Mouse (Mus musculus) kidney, postnatal 0 days (tissue): Measurements from ENCODE around the gene Trim54. TPM values are rescaled to one million over a fixed set of nuclear protein-coding genes. Genes with fewer than 3 reads are reported as not detected.

Experiments
- ATAC-seq: fragments of 200-750 bp; cut with Nextera tagmentation; replicated peaks from 2 replicates; pipeline ENCODE4 v1.8.0; 2017; ENCODE audit warnings: low read depth, moderate number of reproducible peaks, moderate TSS enrichment, moderate library complexity; ENCODE audit not compliant: low FRiP score
- DNase-seq: peaks from one replicate; pipeline ENCODE4 v3.0.0-alpha.2; 2016; ENCODE audit warnings: low spot score
- H3K27ac ChIP-seq: fragments of 300-500 bp; sonication (generic); 2 replicates; pipeline ENCODE4 v1.5.1; 2014; ENCODE audit warnings: mild to moderate bottlenecking
- H3K27me3 ChIP-seq: fragments of 300-500 bp; sonication (generic); 2 replicates; pipeline ENCODE4 v1.6.1; 2014; ENCODE audit warnings: low read length, mixed read lengths; ENCODE audit not compliant: insufficient read depth
- H3K36me3 ChIP-seq: fragments of 300-500 bp; sonication (generic); 2 replicates; pipeline ENCODE4 v1.6.1; 2014; ENCODE audit warnings: low read length, mixed read lengths; ENCODE audit not compliant: insufficient read depth
- H3K4me1 ChIP-seq: fragments of 300-500 bp; sonication (generic); replicated peaks from 2 replicates; pipeline ENCODE4 v1.6.1; 2014; ENCODE audit warnings: antibody characterized with exemption, low read length, mixed read lengths; ENCODE audit not compliant: insufficient read depth
- H3K4me2 ChIP-seq: fragments of 300-500 bp; sonication (generic); 2 replicates; pipeline ENCODE4 v1.6.1; 2014; ENCODE audit warnings: mild to moderate bottlenecking, low read length, moderate library complexity, mixed read lengths
- H3K4me3 ChIP-seq: fragments of 300-500 bp; sonication (generic); replicated peaks from 2 replicates; pipeline ENCODE4 v1.5.1; 2014; ENCODE audit warnings: low read depth, low read length
- H3K9ac ChIP-seq: fragments of 300-500 bp; sonication (generic); 2 replicates; pipeline ENCODE4 v1.6.1; 2014; ENCODE audit warnings: low read depth, low read length
- H3K9me3 ChIP-seq: fragments of 300-500 bp; sonication (generic); replicated peaks from 2 replicates; pipeline ENCODE4 v1.6.1; 2016; ENCODE audit warnings: low read length, inconsistent platforms, mixed read lengths
- CTCF ChIP-seq: IDR thresholded peaks from 2 replicates; pipeline ENCODE4 v1.5.1; 2016; ENCODE audit warnings: antibody characterized with exemption, low read depth, mild to moderate bottlenecking, moderate library complexity
- WGBS: fragments of 180-500 bp; shearing (Covaris S2); extraction: QIAGEN DNeasy Blood & Tissue Kit; methylation state at CpG from one replicate; pipeline ENCODE4 v1.1.7; 2014; 5-methylcytosine and 5-hydroxymethylcytosine counted together
- polyA plus RNA-seq: library from polyadenylated mRNA; unstranded; fragments of >200 nt; fragmentation: Nextera tagmentation; extraction: Ambion mirVana; gene quantifications from 2 replicates; pipeline ENCODE4 v1.2.1, GENCODE M21; 2015

The Trim54 gene
- polyA plus RNA-seq, 1 experiment from 2014 or later, result not detected

GRCm38 (mm10) chr5:31094799-31095691 lies 21.5 kb upstream of the Trim54 start:
- DNase-seq, result peak; percentile 46
- ATAC-seq, result no peak
- no peak overlapping the region for H3K27ac ChIP-seq
- under 1% methylated on average over 59 of the region's 59 CpGs for WGBS
- H3K9me3 ChIP-seq, result no peaks in the 10 kb centered on the region
- H3K4me2 ChIP-seq, result peak overlapping the region; percentile 53
- peaks cover 24% of the 10 kb centered on the region for H3K4me1 ChIP-seq
- peaks cover 63% of the 10 kb centered on the region for H3K27me3 ChIP-seq
- H3K4me3 ChIP-seq, result peak overlapping the region; percentile 29
- TF ChIP-seq CTCF, result peak; percentile 17; the same call in 1 of the 2 replicates
- H3K9ac ChIP-seq, result no peak overlapping the region
- no peaks in the 10 kb centered on the region for H3K36me3 ChIP-seq

- Histone ChIP-seq H3K4me1 (peaks cover 24% of the 10 kb centered on the region), H3K27ac (no peak overlapping the region), H3K36me3 (no peaks in the 10 kb centered on the region), H3K9me3 (no peaks in the 10 kb centered on the region), H3K4me3 (peak overlapping the region; percentile 29; the same call in 1 of the 2 replicates), H3K9ac (no peak overlapping the region), H3K4me2 (peak overlapping the region; percentile 53), H3K27me3 (peaks cover 55% of the 10 kb centered on the region)
- TF ChIP-seq CTCF, result no peak
- no peak for DNase-seq
- WGBS, result 20% methylated on average over 11 of the region's 11 CpGs
- no peak for ATAC-seq
These were observed 20.6 kb upstream of the Trim54 start for GRCm38 (mm10) chr5:31095711-31096480.

GRCm38 (mm10) chr5:31105814-31106335 lies 10.6 kb upstream of the Trim54 start, which contains the start of gene Dnajc5g:
Gene Dnajc5g, plus strand, starts transcription at chr5:31106285.
- Histone ChIP-seq H3K4me3 (no peak within 1 kb of the TSS), H3K27ac (no peak within 1 kb of the TSS), H3K9me3 (no peaks in the 10 kb centered on the region), H3K27me3 (no peaks in the 10 kb centered on the region), H3K4me1 (no peaks in the 10 kb centered on the region), H3K4me2 (no peak within 1 kb of the TSS), H3K9ac (no peak within 1 kb of the TSS), H3K36me3 (no peaks in the 10 kb centered on the region)
- no peak for ATAC-seq
- 89% methylated on average over 9 of the region's 9 CpGs for WGBS
- TF ChIP-seq CTCF, result no peak
- DNase-seq, result no peak

GRCm38 (mm10) chr5:31108000-31108490 lies 8.5 kb upstream of the Trim54 start, which contains the start of gene Slc30a3:
Gene Slc30a3, minus strand, starts transcription at chr5:31108237.
- H3K9ac ChIP-seq, result no peak within 1 kb of the TSS
- no peak within 1 kb of the TSS for H3K4me2 ChIP-seq
- no peak within 1 kb of the TSS for H3K27ac ChIP-seq
- H3K36me3 ChIP-seq, result no peaks in the 10 kb centered on the region
- TF ChIP-seq CTCF, result no peak
- H3K27me3 ChIP-seq, result no peaks in the 10 kb centered on the region
- DNase-seq (no peak), ATAC-seq (no peak)
- WGBS, result 91% methylated on average over 18 of the region's 18 CpGs
- no peak within 1 kb of the TSS for H3K4me3 ChIP-seq
- no peaks in the 10 kb centered on the region for H3K9me3 ChIP-seq
- H3K4me1 ChIP-seq, result no peaks in the 10 kb centered on the region

GRCm38 (mm10) chr5:31110781-31111180 lies 5.7 kb upstream of the Trim54 start:
- Histone ChIP-seq H3K36me3 (no peaks in the 10 kb centered on the region), H3K27ac (no peak overlapping the region), H3K27me3 (no peaks in the 10 kb centered on the region), H3K4me2 (no peak overlapping the region), H3K4me1 (no peaks in the 10 kb centered on the region), H3K9ac (no peak overlapping the region), H3K9me3 (no peaks in the 10 kb centered on the region), H3K4me3 (no peak overlapping the region)
- 35% methylated on average over 7 of the region's 7 CpGs for WGBS
- TF ChIP-seq CTCF, result peak; percentile 64
- ATAC-seq, result no peak
- peak; percentile 46 for DNase-seq

GRCm38 (mm10) chr5:31116912-31117311 lies 400 bp downstream of the Trim54 start:
- H3K36me3 ChIP-seq, result no peaks in the 10 kb centered on the region
- no peak overlapping the region for H3K4me2 ChIP-seq
- WGBS, result 26% methylated on average over 10 of the region's 10 CpGs
- H3K4me3 ChIP-seq, result no peak overlapping the region
- no peaks in the 10 kb centered on the region for H3K4me1 ChIP-seq
- TF ChIP-seq CTCF, result no peak
- no peak for DNase-seq
- no peaks in the 10 kb centered on the region for H3K27me3 ChIP-seq
- no peak for ATAC-seq
- no peak overlapping the region for H3K9ac ChIP-seq
- H3K27ac ChIP-seq, result no peak overlapping the region
- no peaks in the 10 kb centered on the region for H3K9me3 ChIP-seq
